Mouse (Mus musculus) layer of hippocampus, postnatal 25 days (tissue): ENCODE measurements at regions not wholly inside any gene's neighbourhood (a gene's known extent, or its start where the extent isn't known, plus 50 kb on each side); places are given as distances from the start of the nearest gene placed in this dataset.

ENCODE experiments used
- DNase-seq, 2 experiments: peaks; one replicate each; pipeline ENCODE4 v3.0.0; 2022; ENCODE audit warnings: mixed read lengths in 2 of 2, low spot score in 1 of 2; ENCODE audit errors: extremely low spot score in 1 of 2

GRCm38 (mm10) chr11:52537819-52538435 is 141.7 kb downstream of the 9530068E07Rik start:
- DNase-seq: no peak

GRCm38 (mm10) chr11:52541210-52541609 is 145.0 kb downstream of the 9530068E07Rik start:
- DNase-seq: no peak

- no peak for DNase-seq
Observed at GRCm38 (mm10) chr11:52551451-52551850, 155.2 kb downstream of the 9530068E07Rik start.

- no peak for DNase-seq
Observed at GRCm38 (mm10) chr11:52552860-52553259, 156.6 kb downstream of the 9530068E07Rik start.

GRCm38 (mm10) chr11:52557836-52558235 is 161.6 kb downstream of the 9530068E07Rik start:
- no peak for DNase-seq

GRCm38 (mm10) chr11:52558782-52559181 is 162.6 kb downstream of the 9530068E07Rik start:
- DNase-seq: no peak

GRCm38 (mm10) chr11:52561281-52561680 is 165.1 kb downstream of the 9530068E07Rik start:
- DNase-seq: no peak

- no peak for DNase-seq
Observed at GRCm38 (mm10) chr11:52565457-52565856, 169.2 kb downstream of the 9530068E07Rik start.

GRCm38 (mm10) chr11:52566026-52566425 is 169.8 kb downstream of the 9530068E07Rik start:
- no peak for DNase-seq

- peak in 1 of 2 experiments; percentile 11 for DNase-seq
Observed at GRCm38 (mm10) chr11:52567945-52568687, 171.9 kb downstream of the 9530068E07Rik start.

- no peak for DNase-seq
Observed at GRCm38 (mm10) chr11:52568794-52569193, 172.6 kb downstream of the 9530068E07Rik start.

- DNase-seq: no peak
Observed at GRCm38 (mm10) chr11:52569759-52570158, 173.5 kb downstream of the 9530068E07Rik start.

- DNase-seq: no peak
Observed at GRCm38 (mm10) chr11:52578471-52578870, 182.2 kb downstream of the 9530068E07Rik start.

GRCm38 (mm10) chr11:52579764-52580377 is 183.6 kb downstream of the 9530068E07Rik start:
- no peak for DNase-seq

GRCm38 (mm10) chr11:52591596-52592180 is 172.7 kb upstream of the Fstl4 start:
- DNase-seq: no peak

GRCm38 (mm10) chr11:52594092-52594491 is 170.3 kb upstream of the Fstl4 start:
- DNase-seq: no peak

- DNase-seq: no peak
Observed at GRCm38 (mm10) chr11:52601196-52601595, 163.2 kb upstream of the Fstl4 start.

- DNase-seq: peak; percentile 23 to 27
Observed at GRCm38 (mm10) chr11:52602061-52602561, 162.3 kb upstream of the Fstl4 start.

- DNase-seq: no peak
Observed at GRCm38 (mm10) chr11:52602796-52603195, 161.6 kb upstream of the Fstl4 start.

GRCm38 (mm10) chr11:52610681-52611165 is 153.7 kb upstream of the Fstl4 start:
- no peak for DNase-seq

- DNase-seq: no peak
Observed at GRCm38 (mm10) chr11:52615622-52616021, 148.8 kb upstream of the Fstl4 start.
